Mouse (Mus musculus): ENCODE results near the gene Coa5. TPM values are rescaled to one million over a fixed set of nuclear protein-coding genes. Genes with fewer than 3 reads are reported as not detected.

Gene Coa5
- polyA plus RNA-seq, 1 experiment = 61.3 TPM

- no peaks in the 10 kb centered on the region for H3K36me3 ChIP-seq (ENCODE audit: control insufficient read depth, insufficient read depth, low read length)
- TF ChIP-seq CTCF (IDR thresholded peaks at IDR 0.05; ENCODE audit: borderline replicate concordance, control insufficient read depth, extremely low read depth, insufficient read depth, low read length, poor library complexity) (no peak), POLR2A (IDR thresholded peaks at IDR 0.05; ENCODE audit: control insufficient read depth, extremely low read depth, insufficient read depth, low read length, poor library complexity) (no peak)
- DNase-seq = no peak
Measured at GRCm38 (mm10) chr1:37409647-37410046, 20.3 kb downstream of the Coa5 start.

GRCm38 (mm10) chr1:37408678-37409077, 21.2 kb downstream of the Coa5 start:
- H3K27me3 ChIP-seq (ENCODE audit: control insufficient read depth, insufficient read depth, low read length) = no peaks in the 10 kb centered on the region
- TF ChIP-seq CTCF (IDR thresholded peaks at IDR 0.05; ENCODE audit: borderline replicate concordance, control insufficient read depth, extremely low read depth, insufficient read depth, low read length, poor library complexity) (no peak), POLR2A (IDR thresholded peaks at IDR 0.05; ENCODE audit: control insufficient read depth, extremely low read depth, insufficient read depth, low read length, poor library complexity) (no peak)
- no peaks in the 10 kb centered on the region for H3K4me1 ChIP-seq (replicated peaks; ENCODE audit: control insufficient read depth, insufficient read depth, low read length)
- DNase-seq = no peak
- H3K36me3 ChIP-seq (ENCODE audit: control insufficient read depth, insufficient read depth, low read length) = no peaks in the 10 kb centered on the region
- 93% methylated on average over 3 of the region's 3 CpGs for WGBS
- no peak overlapping the region for H3K4me3 ChIP-seq (ENCODE audit: control insufficient read depth, insufficient read depth, low read length)
- no peak overlapping the region for H3K27ac ChIP-seq (ENCODE audit: control insufficient read depth, insufficient read depth, low read length)

More at GRCm38 (mm10) chr1:37409647-37410046, 20.3 kb downstream of the Coa5 start:
- Histone ChIP-seq H3K4me3 (ENCODE audit: control insufficient read depth, insufficient read depth, low read length) (no peak overlapping the region), H3K4me1 (replicated peaks; ENCODE audit: control insufficient read depth, insufficient read depth, low read length) (no peaks in the 10 kb centered on the region), H3K27me3 (ENCODE audit: control insufficient read depth, insufficient read depth, low read length) (no peaks in the 10 kb centered on the region), H3K27ac (ENCODE audit: control insufficient read depth, insufficient read depth, low read length) (no peak overlapping the region)

GRCm38 (mm10) chr1:37408059-37408458, 21.8 kb downstream of the Coa5 start:
- Histone ChIP-seq H3K4me3 (ENCODE audit: control insufficient read depth, insufficient read depth, low read length) (no peak overlapping the region), H3K4me1 (replicated peaks; ENCODE audit: control insufficient read depth, insufficient read depth, low read length) (no peaks in the 10 kb centered on the region), H3K27ac (ENCODE audit: control insufficient read depth, insufficient read depth, low read length) (no peak overlapping the region), H3K27me3 (ENCODE audit: control insufficient read depth, insufficient read depth, low read length) (no peaks in the 10 kb centered on the region), H3K36me3 (ENCODE audit: control insufficient read depth, insufficient read depth, low read length) (no peaks in the 10 kb centered on the region)
- 95% methylated on average over 8 of the region's 8 CpGs for WGBS
- no peak for DNase-seq
- TF ChIP-seq CTCF (IDR thresholded peaks at IDR 0.05; ENCODE audit: borderline replicate concordance, control insufficient read depth, extremely low read depth, insufficient read depth, low read length, poor library complexity) (no peak), POLR2A (IDR thresholded peaks at IDR 0.05; ENCODE audit: control insufficient read depth, extremely low read depth, insufficient read depth, low read length, poor library complexity) (no peak)

- no peak for DNase-seq
- Histone ChIP-seq H3K36me3 (ENCODE audit: control insufficient read depth, insufficient read depth, low read length) (no peaks in the 10 kb centered on the region), H3K4me1 (replicated peaks; ENCODE audit: control insufficient read depth, insufficient read depth, low read length) (no peaks in the 10 kb centered on the region), H3K27ac (ENCODE audit: control insufficient read depth, insufficient read depth, low read length) (no peak overlapping the region), H3K27me3 (ENCODE audit: control insufficient read depth, insufficient read depth, low read length) (no peaks in the 10 kb centered on the region), H3K4me3 (ENCODE audit: control insufficient read depth, insufficient read depth, low read length) (no peak overlapping the region)
- 86% methylated on average over 8 of the region's 8 CpGs for WGBS
- no peak for TF ChIP-seq POLR2A (IDR thresholded peaks at IDR 0.05; ENCODE audit: control insufficient read depth, extremely low read depth, insufficient read depth, low read length, poor library complexity)
- no peak for TF ChIP-seq CTCF (IDR thresholded peaks at IDR 0.05; ENCODE audit: borderline replicate concordance, control insufficient read depth, extremely low read depth, insufficient read depth, low read length, poor library complexity)
Measured at GRCm38 (mm10) chr1:37407228-37407627, 22.7 kb downstream of the Coa5 start.

GRCm38 (mm10) chr1:37405137-37405536, 24.8 kb downstream of the Coa5 start:
- TF ChIP-seq POLR2A (IDR thresholded peaks at IDR 0.05; ENCODE audit: control insufficient read depth, extremely low read depth, insufficient read depth, low read length, poor library complexity) = no peak
- no peak for TF ChIP-seq CTCF (IDR thresholded peaks at IDR 0.05; ENCODE audit: borderline replicate concordance, control insufficient read depth, extremely low read depth, insufficient read depth, low read length, poor library complexity)
- no peaks in the 10 kb centered on the region for H3K4me1 ChIP-seq (replicated peaks; ENCODE audit: control insufficient read depth, insufficient read depth, low read length)
- H3K27me3 ChIP-seq (ENCODE audit: control insufficient read depth, insufficient read depth, low read length) = no peaks in the 10 kb centered on the region
- WGBS = 93% methylated on average over 2 of the region's 2 CpGs
- H3K4me3 ChIP-seq (ENCODE audit: control insufficient read depth, insufficient read depth, low read length) = no peak overlapping the region
- H3K36me3 ChIP-seq (ENCODE audit: control insufficient read depth, insufficient read depth, low read length) = no peaks in the 10 kb centered on the region
- no peak overlapping the region for H3K27ac ChIP-seq (ENCODE audit: control insufficient read depth, insufficient read depth, low read length)
- no peak for DNase-seq

- TF ChIP-seq CTCF (IDR thresholded peaks at IDR 0.05; ENCODE audit: borderline replicate concordance, control insufficient read depth, extremely low read depth, insufficient read depth, low read length, poor library complexity) (peak; percentile 70; the same call in 1 of the 2 replicates), POLR2A (IDR thresholded peaks at IDR 0.05; ENCODE audit: control insufficient read depth, extremely low read depth, insufficient read depth, low read length, poor library complexity) (no peak)
- peak; percentile 61 for DNase-seq
- Histone ChIP-seq H3K36me3 (ENCODE audit: control insufficient read depth, insufficient read depth, low read length) (no peaks in the 10 kb centered on the region), H3K4me3 (ENCODE audit: control insufficient read depth, insufficient read depth, low read length) (no peak overlapping the region), H3K4me1 (replicated peaks; ENCODE audit: control insufficient read depth, insufficient read depth, low read length) (no peaks in the 10 kb centered on the region), H3K27me3 (ENCODE audit: control insufficient read depth, insufficient read depth, low read length) (no peaks in the 10 kb centered on the region), H3K27ac (ENCODE audit: control insufficient read depth, insufficient read depth, low read length) (no peak overlapping the region)
- WGBS = 62% methylated on average over 4 of the region's 4 CpGs
Measured at GRCm38 (mm10) chr1:37401687-37402086, 28.2 kb downstream of the Coa5 start.

GRCm38 (mm10) chr1:37399734-37400133, 30.2 kb downstream of the Coa5 start:
- no peaks in the 10 kb centered on the region for H3K27me3 ChIP-seq (ENCODE audit: control insufficient read depth, insufficient read depth, low read length)
- no peak overlapping the region for H3K4me3 ChIP-seq (ENCODE audit: control insufficient read depth, insufficient read depth, low read length)
- no peak overlapping the region for H3K27ac ChIP-seq (ENCODE audit: control insufficient read depth, insufficient read depth, low read length)
- no peaks in the 10 kb centered on the region for H3K4me1 ChIP-seq (replicated peaks; ENCODE audit: control insufficient read depth, insufficient read depth, low read length)
- H3K36me3 ChIP-seq (ENCODE audit: control insufficient read depth, insufficient read depth, low read length) = no peaks in the 10 kb centered on the region
- no peak for DNase-seq
- TF ChIP-seq CTCF (IDR thresholded peaks at IDR 0.05; ENCODE audit: borderline replicate concordance, control insufficient read depth, extremely low read depth, insufficient read depth, low read length, poor library complexity) = no peak
- TF ChIP-seq POLR2A (IDR thresholded peaks at IDR 0.05; ENCODE audit: control insufficient read depth, extremely low read depth, insufficient read depth, low read length, poor library complexity) = no peak
- 94% methylated on average over 8 of the region's 8 CpGs for WGBS

All from thymus, adult 2 months (tissue).